Mouse (Mus musculus) stomach, embryonic 15.5 days (tissue): ENCODE results near the gene Isoc2b. TPM values are rescaled to one million over a fixed set of nuclear protein-coding genes. Genes with fewer than 3 reads are reported as not detected.
"Not testable (repeated sequence)": the region's sequence is repeated elsewhere in the genome, so short reads cannot be mapped to it uniquely, and the experiment has no call there.

Experiments used
- ATAC-seq: fragments of 200-750 bp; cut with Nextera tagmentation; 2 replicates; pipeline ENCODE4 v1.8.0; 2017; ENCODE audit warnings: low read depth, moderate number of reproducible peaks, moderate TSS enrichment; ENCODE audit not compliant: insufficient read depth, low FRiP score
- H3K27ac ChIP-seq: fragments of 300-500 bp; sonication (generic); 2 replicates; pipeline ENCODE4 v1.5.1; 2015; ENCODE audit warnings: mild to moderate bottlenecking, inconsistent platforms
- H3K27me3 ChIP-seq: fragments of 300-500 bp; sonication (generic); replicated peaks from 2 replicates; pipeline ENCODE4 v1.6.1; 2015; ENCODE audit warnings: inconsistent platforms
- H3K36me3 ChIP-seq: fragments of 300-500 bp; sonication (generic); 2 replicates; pipeline ENCODE4 v1.6.1; 2015; ENCODE audit warnings: inconsistent platforms
- H3K4me1 ChIP-seq: fragments of 300-500 bp; sonication (generic); 2 replicates; pipeline ENCODE4 v1.6.1; 2015; ENCODE audit warnings: inconsistent platforms
- H3K4me2 ChIP-seq: fragments of 300-500 bp; sonication (generic); 2 replicates; pipeline ENCODE4 v1.6.1; 2015; ENCODE audit warnings: mild to moderate bottlenecking, inconsistent platforms
- H3K4me3 ChIP-seq: fragments of 300-500 bp; sonication (generic); replicated peaks from 2 replicates; pipeline ENCODE4 v1.5.1; 2015; ENCODE audit warnings: inconsistent platforms
- H3K9ac ChIP-seq: fragments of 300-500 bp; sonication (generic); 2 replicates; pipeline ENCODE4 v1.6.1; 2015; ENCODE audit warnings: inconsistent platforms
- H3K9me3 ChIP-seq: fragments of 300-500 bp; sonication (generic); 2 replicates; pipeline ENCODE4 v1.6.1; 2016; ENCODE audit warnings: inconsistent platforms
- WGBS: fragments of 180-500 bp; shearing (Covaris S2); methylation state at CpG from one replicate; pipeline ENCODE4 v1.1.7; 2015; 5-methylcytosine and 5-hydroxymethylcytosine counted together
- polyA plus RNA-seq: library from polyadenylated mRNA; unstranded; fragments of >200 nt; fragmentation: Nextera tagmentation; extraction: Ambion mirVana; gene quantifications from 2 replicates; pipeline ENCODE4 v1.2.1, GENCODE M21; 2015

Gene Isoc2b
- polyA plus RNA-seq, 1 experiment from 2014 or later, result 12.9 TPM

- Histone ChIP-seq H3K9me3 (no peaks in the 10 kb centered on the region), H3K9ac (no peak overlapping the region), H3K4me1 (no peaks in the 10 kb centered on the region), H3K4me2 (no peak overlapping the region), H3K36me3 (no peaks in the 10 kb centered on the region), H3K27ac (no peak overlapping the region), H3K4me3 (no peak overlapping the region), H3K27me3 (no peaks in the 10 kb centered on the region)
- 72% methylated on average over 4 of the region's 4 CpGs for WGBS
- ATAC-seq, result no peak
Observed at GRCm38 (mm10) chr7:4821690-4822089, 48.4 kb downstream of the Isoc2b start.

GRCm38 (mm10) chr7:4820925-4821324, 49.1 kb downstream of the Isoc2b start:
- H3K27me3 ChIP-seq, H3K4me1 ChIP-seq, H3K9me3 ChIP-seq, H3K27ac ChIP-seq, H3K36me3 ChIP-seq, H3K4me2 ChIP-seq, ATAC-seq, H3K4me3 ChIP-seq, H3K9ac ChIP-seq: not testable (repeated sequence)
- WGBS, result 89% methylated on average over 7 of the region's 7 CpGs

GRCm38 (mm10) chr7:4816559-4816958, 53.5 kb downstream of the Isoc2b start:
- Histone ChIP-seq H3K9me3 (no peaks in the 10 kb centered on the region), H3K27ac (no peak overlapping the region), H3K4me1 (peaks cover 6% of the 10 kb centered on the region; the same call in 1 of the 2 replicates), H3K4me2 (no peak overlapping the region), H3K4me3 (no peak overlapping the region), H3K36me3 (no peaks in the 10 kb centered on the region), H3K9ac (no peak overlapping the region), H3K27me3 (no peaks in the 10 kb centered on the region)
- ATAC-seq, result no peak

- no peak for ATAC-seq
- WGBS, result 19% methylated on average over 8 of the region's 8 CpGs
Observed at GRCm38 (mm10) chr7:4813105-4813791, 56.8 kb downstream of the Isoc2b start.

GRCm38 (mm10) chr7:4812303-4813104, 57.6 kb downstream of the Isoc2b start, which contains the start of gene Ube2s:
Gene Ube2s, minus strand, starts transcription at chr7:4812590.
- peaks cover 14% of the 10 kb centered on the region for H3K36me3 ChIP-seq
- H3K27ac ChIP-seq, result peak within 1 kb of the TSS; percentile 99
- peak within 1 kb of the TSS; percentile 73 for H3K4me2 ChIP-seq
- H3K4me3 ChIP-seq, result peak within 1 kb of the TSS; percentile 86
- peak within 1 kb of the TSS; percentile 97 for H3K9ac ChIP-seq
- H3K27me3 ChIP-seq, result no peaks in the 10 kb centered on the region
- H3K9me3 ChIP-seq, result no peaks in the 10 kb centered on the region
- under 1% methylated on average over 62 of the region's 62 CpGs for WGBS
- peak; percentile 99 for ATAC-seq
- peaks cover 26% of the 10 kb centered on the region for H3K4me1 ChIP-seq

More at GRCm38 (mm10) chr7:4813105-4813791, 56.8 kb downstream of the Isoc2b start:
- Histone ChIP-seq H3K36me3 (peaks cover 10% of the 10 kb centered on the region; the same call in 1 of the 2 replicates), H3K27ac (peak overlapping the region; percentile 90), H3K4me2 (peak overlapping the region; percentile 64), H3K4me1 (peaks cover 26% of the 10 kb centered on the region), H3K9me3 (no peaks in the 10 kb centered on the region), H3K27me3 (no peaks in the 10 kb centered on the region), H3K9ac (peak overlapping the region; percentile 27; the same call in 1 of the 2 replicates), H3K4me3 (peak overlapping the region; percentile 86)

GRCm38 (mm10) chr7:4811842-4812302, 58.2 kb downstream of the Isoc2b start:
- peak overlapping the region; percentile 73 for H3K4me2 ChIP-seq
- H3K9me3 ChIP-seq, result no peaks in the 10 kb centered on the region
- peak overlapping the region; percentile 86 for H3K4me3 ChIP-seq
- peaks cover 26% of the 10 kb centered on the region for H3K4me1 ChIP-seq
- peak overlapping the region; percentile 97 for H3K9ac ChIP-seq
- ATAC-seq, result no peak; the same call in 1 of the 2 replicates
- peaks cover 20% of the 10 kb centered on the region for H3K36me3 ChIP-seq
- WGBS, result under 1% methylated on average over 29 of the region's 36 CpGs
- H3K27me3 ChIP-seq, result no peaks in the 10 kb centered on the region
- H3K27ac ChIP-seq, result peak overlapping the region; percentile 99

- Histone ChIP-seq H3K4me3 (peak overlapping the region; percentile 86), H3K9ac (peak overlapping the region; percentile 97), H3K4me1 (peaks cover 26% of the 10 kb centered on the region), H3K36me3 (peaks cover 25% of the 10 kb centered on the region), H3K4me2 (peak overlapping the region; percentile 73)
- ATAC-seq, H3K27ac ChIP-seq, H3K27me3 ChIP-seq, H3K9me3 ChIP-seq: not testable (repeated sequence)
- WGBS, result 28% methylated on average over 10 of the region's 10 CpGs
Observed at GRCm38 (mm10) chr7:4811131-4811530, 58.9 kb downstream of the Isoc2b start.

- no peak overlapping the region for H3K9ac ChIP-seq
- no peak overlapping the region for H3K27ac ChIP-seq
- no peak overlapping the region for H3K4me3 ChIP-seq
- peaks cover 20% of the 10 kb centered on the region for H3K4me1 ChIP-seq
- no peak overlapping the region for H3K4me2 ChIP-seq
- no peaks in the 10 kb centered on the region for H3K9me3 ChIP-seq
- peaks cover 25% of the 10 kb centered on the region for H3K36me3 ChIP-seq
- H3K27me3 ChIP-seq, result no peaks in the 10 kb centered on the region
- ATAC-seq, result peak; percentile 71; the same call in 1 of the 2 replicates
- 84% methylated on average over 7 of the region's 7 CpGs for whole genome bisulfite sequencing
Observed at GRCm38 (mm10) chr7:4806716-4807115, 63.3 kb downstream of the Isoc2b start.

GRCm38 (mm10) chr7:4802247-4802646, 67.8 kb downstream of the Isoc2b start:
- no peaks in the 10 kb centered on the region for H3K4me1 ChIP-seq
- no peak overlapping the region for H3K4me3 ChIP-seq
- no peaks in the 10 kb centered on the region for H3K27me3 ChIP-seq
- H3K9ac ChIP-seq, result no peak overlapping the region
- no peak overlapping the region for H3K27ac ChIP-seq
- ATAC-seq, result no peak
- no peaks in the 10 kb centered on the region for H3K9me3 ChIP-seq
- H3K4me2 ChIP-seq, result no peak overlapping the region
- H3K36me3 ChIP-seq, result peaks cover 13% of the 10 kb centered on the region

- Histone ChIP-seq H3K27ac (no peak overlapping the region), H3K4me1 (peaks cover 13% of the 10 kb centered on the region; the same call in 1 of the 2 replicates), H3K9me3 (no peaks in the 10 kb centered on the region), H3K4me2 (no peak overlapping the region), H3K27me3 (no peaks in the 10 kb centered on the region), H3K36me3 (peaks cover 27% of the 10 kb centered on the region), H3K4me3 (no peak overlapping the region), H3K9ac (no peak overlapping the region)
- 72% methylated on average over 7 of the region's 7 CpGs for WGBS
- ATAC-seq, result no peak
Observed at GRCm38 (mm10) chr7:4795767-4796433, 74.2 kb downstream of the Isoc2b start.
